Mouse (Mus musculus): Measurements from ENCODE around the gene Wscd1. TPM values are rescaled to one million over a fixed set of nuclear protein-coding genes. Genes with fewer than 3 reads are reported as not detected.
"Not testable (repeated sequence)": the region's sequence is repeated elsewhere in the genome, so short reads cannot be mapped to it uniquely, and the experiment has no call there.

The Wscd1 gene
- polyA plus RNA-seq, 1 experiment from 2014 or later: 69.5 TPM

DNA sequence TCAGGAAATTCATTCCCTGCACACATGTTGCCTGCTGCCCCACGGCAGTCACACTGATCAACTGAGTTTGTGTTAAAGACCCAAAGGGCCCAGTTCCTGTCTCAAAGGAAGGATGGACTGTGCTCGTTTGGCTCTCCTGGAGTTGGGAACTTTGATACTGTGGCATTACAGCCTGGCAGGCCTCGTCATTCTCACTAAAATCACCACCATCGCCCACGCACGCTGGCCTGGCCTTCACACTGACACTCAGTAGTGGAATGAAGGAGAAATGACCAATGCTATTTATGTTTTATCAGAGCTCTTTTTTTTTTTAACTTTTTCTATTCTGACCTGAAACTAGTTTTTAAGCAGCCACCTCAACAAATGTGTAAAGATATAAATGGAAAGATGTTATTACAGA, 65.6 kb downstream of the Wscd1 start:
- WGBS: 90% methylated on average over 6 of the region's 6 CpGs
- H3K36me3 ChIP-seq: no peaks in the 10 kb centered on the region
- H3K27me3 ChIP-seq (ENCODE audit: insufficient read depth, poor library complexity, severe bottlenecking): no peaks in the 10 kb centered on the region
- DNase-seq (ENCODE audit: low spot score): no peak
- no peak overlapping the region for H3K27ac ChIP-seq
- peaks cover 11% of the 10 kb centered on the region for H3K4me1 ChIP-seq (replicated peaks)
- no peak overlapping the region for H3K4me3 ChIP-seq
- no peaks in the 10 kb centered on the region for H3K9me3 ChIP-seq

DNA sequence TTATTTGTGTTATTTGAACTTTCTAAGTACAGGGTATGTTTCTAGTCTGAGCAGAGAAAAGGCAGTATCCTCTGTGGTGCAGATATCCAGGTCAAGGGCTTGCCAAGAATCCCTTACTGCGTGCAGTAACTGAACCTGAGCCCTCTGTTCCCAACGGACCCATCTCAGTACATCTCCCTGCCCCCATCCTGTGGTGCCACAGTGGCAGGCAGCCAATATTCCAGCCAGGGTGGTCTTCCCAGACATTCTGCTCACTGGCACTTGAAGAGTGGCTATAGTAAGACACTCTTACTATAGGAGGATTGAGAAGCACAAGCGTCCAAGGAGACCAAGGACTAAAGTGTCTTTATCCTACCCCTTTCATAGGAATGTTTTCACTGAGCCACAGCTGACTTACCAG, 67.2 kb downstream of the Wscd1 start:
- Histone ChIP-seq H3K36me3 (no peaks in the 10 kb centered on the region), H3K4me1 (replicated peaks) (peaks cover 17% of the 10 kb centered on the region), H3K27ac (no peak overlapping the region), H3K27me3 (ENCODE audit: insufficient read depth, poor library complexity, severe bottlenecking) (no peaks in the 10 kb centered on the region), H3K9me3 (no peaks in the 10 kb centered on the region), H3K4me3 (no peak overlapping the region)
- WGBS: 86% methylated on average over 3 of the region's 3 CpGs
- no peak for DNase-seq (ENCODE audit: low spot score)

DNA sequence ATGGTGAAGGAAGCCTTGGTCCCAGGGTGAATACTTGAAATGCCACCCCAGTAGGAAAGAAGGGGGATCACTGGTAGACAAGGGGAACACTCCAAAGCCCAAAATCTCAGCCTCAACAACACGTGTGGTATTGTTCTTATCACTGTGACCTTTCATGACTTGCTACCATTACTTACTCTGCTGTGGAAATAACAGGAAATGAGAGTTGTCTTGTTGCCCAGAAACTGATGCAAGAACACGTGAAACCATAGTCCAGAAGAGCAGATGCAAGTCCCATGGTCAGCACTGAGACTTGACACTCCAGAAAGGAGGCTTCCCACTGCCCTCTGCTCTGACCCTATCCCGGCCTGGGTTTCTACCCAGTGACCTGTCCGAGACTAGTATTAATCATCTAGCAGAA, 67.6 kb downstream of the Wscd1 start:
- Histone ChIP-seq H3K27me3 (ENCODE audit: insufficient read depth, poor library complexity, severe bottlenecking) (no peaks in the 10 kb centered on the region), H3K36me3 (no peaks in the 10 kb centered on the region), H3K4me3 (no peak overlapping the region), H3K9me3 (no peaks in the 10 kb centered on the region), H3K27ac (no peak overlapping the region), H3K4me1 (replicated peaks) (peaks cover 17% of the 10 kb centered on the region)
- 77% methylated on average over 4 of the region's 4 CpGs for WGBS
- DNase-seq (ENCODE audit: low spot score): no peak

DNA sequence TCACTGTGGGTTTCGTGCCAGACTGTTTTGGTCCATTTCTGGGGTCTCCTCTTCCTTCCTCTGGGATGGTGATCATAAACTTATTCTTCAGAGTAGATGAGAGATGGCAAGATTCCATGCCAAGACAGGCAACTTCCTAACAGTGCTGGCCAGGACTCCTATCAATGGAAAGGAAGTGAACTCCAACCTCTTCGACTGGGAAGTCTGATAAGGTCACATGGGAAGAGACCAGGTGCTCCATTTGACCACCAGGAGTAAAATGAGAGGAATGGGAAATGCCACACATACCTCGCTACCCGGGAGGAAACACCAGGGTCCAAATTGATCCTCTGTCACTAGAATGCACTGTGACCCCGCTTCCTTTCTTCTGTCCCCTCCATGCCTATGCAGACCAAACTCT, 68.4 kb downstream of the Wscd1 start:
- Histone ChIP-seq H3K36me3 (no peaks in the 10 kb centered on the region), H3K4me1 (replicated peaks) (peaks cover 17% of the 10 kb centered on the region), H3K27me3 (ENCODE audit: insufficient read depth, poor library complexity, severe bottlenecking) (no peaks in the 10 kb centered on the region), H3K27ac (no peak overlapping the region), H3K4me3 (no peak overlapping the region), H3K9me3 (no peaks in the 10 kb centered on the region)
- DNase-seq (ENCODE audit: low spot score): no peak
- 79% methylated on average over 5 of the region's 5 CpGs for WGBS

DNA sequence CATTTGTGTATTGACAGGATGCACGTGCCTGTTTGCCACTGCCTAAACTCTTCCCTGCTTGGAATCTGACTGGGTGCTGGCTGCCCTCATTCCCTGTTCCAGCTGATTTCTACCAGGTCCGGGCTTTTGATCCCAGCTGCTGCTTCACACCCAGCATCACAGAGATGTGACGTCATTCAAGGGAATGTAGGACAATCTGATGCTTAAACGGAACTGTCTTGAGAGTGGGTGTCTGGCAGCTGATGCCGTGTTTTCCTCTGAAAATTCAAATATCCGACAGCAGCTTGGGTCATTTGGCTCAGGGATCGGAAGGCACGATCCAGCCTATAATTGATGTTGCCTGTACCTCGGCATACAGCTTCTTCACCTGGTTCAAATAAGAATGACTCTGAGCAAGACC, 70.2 kb downstream of the Wscd1 start:
- no peak for DNase-seq (ENCODE audit: low spot score)
- no peak overlapping the region for H3K4me3 ChIP-seq
- no peaks in the 10 kb centered on the region for H3K9me3 ChIP-seq
- no peaks in the 10 kb centered on the region for H3K36me3 ChIP-seq
- peaks cover 8% of the 10 kb centered on the region; the same call in 1 of the 2 replicates for H3K4me1 ChIP-seq (replicated peaks)
- 85% methylated on average over 9 of the region's 9 CpGs for WGBS
- no peaks in the 10 kb centered on the region for H3K27me3 ChIP-seq (ENCODE audit: insufficient read depth, poor library complexity, severe bottlenecking)
- H3K27ac ChIP-seq: no peak overlapping the region

DNA sequence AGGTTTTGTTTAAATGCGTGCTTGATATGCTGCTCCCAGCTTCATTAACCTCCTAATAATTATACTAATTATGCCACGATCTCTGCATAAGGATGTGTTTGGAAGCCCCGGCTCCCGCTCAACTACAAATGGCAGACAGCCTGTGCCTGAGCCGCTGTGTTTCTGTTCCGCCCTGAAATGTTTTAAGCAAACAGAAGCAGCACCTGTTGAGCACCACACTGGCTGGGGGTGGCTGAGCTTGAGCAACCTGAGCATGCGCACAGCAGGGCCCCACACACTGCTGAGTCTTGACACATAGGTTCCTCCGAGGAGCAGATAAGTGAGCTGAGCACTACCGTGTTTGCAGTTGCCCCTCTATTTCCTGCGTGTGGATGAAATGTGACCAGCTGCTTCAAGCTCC, 71.1 kb downstream of the Wscd1 start:
- WGBS: 50% methylated on average over 10 of the region's 10 CpGs
- Histone ChIP-seq H3K4me1 (replicated peaks) (peaks cover 13% of the 10 kb centered on the region), H3K9me3 (no peaks in the 10 kb centered on the region), H3K36me3 (no peaks in the 10 kb centered on the region), H3K27me3 (ENCODE audit: insufficient read depth, poor library complexity, severe bottlenecking) (no peaks in the 10 kb centered on the region), H3K4me3 (no peak overlapping the region), H3K27ac (no peak overlapping the region)
- no peak for DNase-seq (ENCODE audit: low spot score)

DNA sequence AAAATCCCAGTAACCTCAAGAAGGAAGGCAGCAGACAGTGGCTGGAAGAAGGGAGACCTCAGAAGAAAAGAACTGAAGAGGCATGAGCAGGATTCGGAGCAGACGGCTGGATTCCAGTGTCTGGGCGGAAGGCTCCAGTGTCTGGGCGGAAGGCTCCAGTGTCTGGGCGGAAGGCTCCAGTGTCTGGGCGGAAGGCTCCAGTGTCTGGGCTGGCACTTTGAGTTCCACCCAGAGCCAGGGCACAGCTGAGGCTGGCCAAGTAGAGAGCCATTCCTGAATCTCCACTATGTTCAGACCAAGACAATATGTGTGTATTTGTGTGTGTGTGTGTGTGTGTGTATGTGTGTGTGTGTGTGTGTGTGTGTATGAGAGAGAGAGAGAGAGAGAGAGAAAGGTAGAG, 71.8 kb downstream of the Wscd1 start:
- not testable (repeated sequence) for H3K27ac ChIP-seq; H3K4me3 ChIP-seq; H3K9me3 ChIP-seq; H3K27me3 ChIP-seq (ENCODE audit: insufficient read depth, poor library complexity, severe bottlenecking); H3K36me3 ChIP-seq; DNase-seq (ENCODE audit: low spot score)
- WGBS: 72% methylated on average over 6 of the region's 6 CpGs
- H3K4me1 ChIP-seq (replicated peaks): peaks cover 13% of the 10 kb centered on the region

DNA sequence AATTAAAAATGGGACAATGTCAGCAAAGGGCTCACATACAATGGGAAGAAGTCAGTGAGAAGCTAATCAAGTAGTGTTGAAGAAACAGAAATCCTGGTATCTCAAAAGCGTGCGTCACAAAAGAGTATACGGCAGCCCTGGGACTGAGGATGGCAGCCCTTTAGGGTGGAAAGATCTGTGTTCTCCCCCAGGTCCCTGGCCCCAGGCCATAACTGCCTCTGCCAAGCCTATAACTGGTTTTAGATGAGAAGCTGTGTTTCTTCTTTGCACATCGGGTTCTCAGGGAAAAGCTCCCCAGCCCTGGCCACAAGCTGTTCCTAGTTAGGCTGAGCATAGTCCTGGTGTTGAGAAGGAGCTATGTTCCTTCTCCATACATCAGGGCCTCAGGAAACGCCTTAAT, 72.3 kb downstream of the Wscd1 start:
- 92% methylated on average over 5 of the region's 5 CpGs for WGBS
- DNase-seq (ENCODE audit: low spot score): no peak
- Histone ChIP-seq H3K9me3 (no peaks in the 10 kb centered on the region), H3K27me3 (ENCODE audit: insufficient read depth, poor library complexity, severe bottlenecking) (no peaks in the 10 kb centered on the region), H3K36me3 (no peaks in the 10 kb centered on the region), H3K4me3 (no peak overlapping the region), H3K27ac (no peak overlapping the region), H3K4me1 (replicated peaks) (peaks cover 13% of the 10 kb centered on the region)

DNA sequence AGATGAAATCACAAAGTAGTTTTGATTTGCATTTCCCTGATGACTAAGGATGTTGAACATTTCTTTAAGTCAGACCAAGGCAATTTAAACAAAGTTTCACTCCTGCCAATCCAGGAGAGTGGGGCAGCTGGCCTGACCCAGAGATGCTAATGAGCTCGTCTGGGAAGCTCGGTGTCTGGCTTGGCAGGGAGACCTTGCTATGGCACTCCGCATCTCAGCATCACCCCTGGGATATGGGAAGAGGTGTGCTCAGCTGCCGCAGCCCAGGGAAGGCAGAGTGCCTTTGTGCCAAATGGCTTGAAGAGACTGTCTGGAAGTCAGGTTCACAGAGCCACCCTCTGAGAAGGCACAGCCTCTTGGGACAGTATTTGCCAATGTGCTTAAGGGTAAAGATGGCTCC, 75.3 kb downstream of the Wscd1 start:
- Histone ChIP-seq H3K4me1 (replicated peaks) (peaks cover 13% of the 10 kb centered on the region), H3K27ac (0 out of 2 replicates have a peak overlapping the region, but pooled peaks have one; percentile 8), H3K27me3 (ENCODE audit: insufficient read depth, poor library complexity, severe bottlenecking) (no peaks in the 10 kb centered on the region), H3K36me3 (no peaks in the 10 kb centered on the region), H3K4me3 (no peak overlapping the region), H3K9me3 (no peaks in the 10 kb centered on the region)
- DNase-seq (ENCODE audit: low spot score): no peak
- 67% methylated on average over 4 of the region's 4 CpGs for WGBS

All from hindbrain, embryonic 10.5 days (tissue).